8 mouse cellular contexts compared by ENCODE assay signal in genomic region chr14:54413877-54414700, GRCm38 (mm10). TPM values are rescaled to one million over a fixed set of nuclear protein-coding genes. Genes with fewer than 3 reads are reported as not detected.
DNase-seq lines count a peak whose midpoint lies in the region; ATAC-seq and TF ChIP-seq lines count a peak whose summit lies in the region.

No protein-coding gene starts in this region.

- peak overlapping the region; percentile 35 for H3K4me2 ChIP-seq in hindbrain, embryonic 12.5 days (replicated peaks)
- H3K4me2 ChIP-seq in limb, embryonic 14.5 days (replicated peaks; ENCODE audit: low read depth, low read length, severe bottlenecking), result peak overlapping the region; percentile 41

- no peak for ATAC-seq in hindbrain, embryonic 12.5 days (ENCODE audit: low FRiP score)
- ATAC-seq in limb, embryonic 14.5 days (ENCODE audit: low FRiP score, low read depth), result no peak

- peaks cover 52% of the 10 kb centered on the region for H3K27me3 ChIP-seq in hindbrain, embryonic 12.5 days
- H3K27me3 ChIP-seq in limb, embryonic 14.5 days (ENCODE audit: control insufficient read depth, insufficient read depth, low read length), result no peaks in the 10 kb centered on the region; the same call in 1 of the 2 replicates

- 12% methylated on average over 18 of the region's 18 CpGs for WGBS in bone marrow, adult 2 months
- WGBS in hindbrain, embryonic 12.5 days, result 7% methylated on average over 18 of the region's 18 CpGs
- WGBS in limb, embryonic 14.5 days, result 5% methylated on average over 18 of the region's 18 CpGs

- H3K9ac ChIP-seq in hindbrain, embryonic 12.5 days, result no peak overlapping the region
- peak overlapping the region; percentile 46; the same call in 1 of the 2 replicates for H3K9ac ChIP-seq in limb, embryonic 14.5 days (ENCODE audit: low read depth, low read length, severe bottlenecking)

- no peaks in the 10 kb centered on the region for H3K36me3 ChIP-seq in hindbrain, embryonic 12.5 days
- no peaks in the 10 kb centered on the region for H3K36me3 ChIP-seq in limb, embryonic 14.5 days (ENCODE audit: control insufficient read depth, insufficient read depth, low read length)

- no peak for TF ChIP-seq CTCF in bone marrow, adult 2 months (IDR thresholded peaks at IDR 0.05; ENCODE audit: control insufficient read depth, insufficient read depth, low read length)

- H3K9me3 ChIP-seq in hindbrain, embryonic 12.5 days (replicated peaks), result no peaks in the 10 kb centered on the region
- no peaks in the 10 kb centered on the region for H3K9me3 ChIP-seq in limb, embryonic 14.5 days (ENCODE audit: control insufficient read depth, low read length)

- peak overlapping the region; percentile 63 for H3K27ac ChIP-seq in bone marrow, adult 2 months (ENCODE audit: control insufficient read depth, insufficient read depth, low read depth, low read length, poor library complexity)
- no peak overlapping the region for H3K27ac ChIP-seq in hindbrain, embryonic 12.5 days
- H3K27ac ChIP-seq in limb, embryonic 14.5 days (replicated peaks; ENCODE audit: low read depth, low read length), result no peak overlapping the region

- no peak for TF ChIP-seq POLR2A in bone marrow, adult 2 months (IDR thresholded peaks at IDR 0.05; ENCODE audit: borderline replicate concordance, control insufficient read depth, low read depth, low read length)
- TF ChIP-seq POLR2A in limb, embryonic 14.5 days (IDR thresholded peaks at IDR 0.05; ENCODE audit: borderline replicate concordance, extremely low read depth, insufficient read depth, insufficient read length), result no peak

- H3K4me1 ChIP-seq in bone marrow, adult 2 months (ENCODE audit: control insufficient read depth, insufficient read depth, low read length), result peaks cover 5% of the 10 kb centered on the region; the same call in 1 of the 2 replicates
- H3K4me1 ChIP-seq in hindbrain, embryonic 12.5 days, result peaks cover 30% of the 10 kb centered on the region
- peaks cover 28% of the 10 kb centered on the region for H3K4me1 ChIP-seq in limb, embryonic 14.5 days (ENCODE audit: control insufficient read depth, insufficient read depth, low read length)

- peak overlapping the region; percentile 19 for H3K4me3 ChIP-seq in bone marrow, adult 2 months (replicated peaks; ENCODE audit: control insufficient read depth, low read depth, low read length)
- H3K4me3 ChIP-seq in hindbrain, embryonic 12.5 days, result no peak overlapping the region; the same call in 1 of the 2 replicates
- H3K4me3 ChIP-seq in limb, embryonic 14.5 days (replicated peaks; ENCODE audit: low read length), result peak overlapping the region; percentile 15

- DNase-seq in embryo, embryonic 10 days (ENCODE audit: low spot score), result peak; percentile 63
- no peak for DNase-seq in embryo, embryonic 10.5 days (ENCODE audit: low spot score)
- no peak for DNase-seq in limb, embryonic 14.5 days (ENCODE audit: low spot score)
- peak; percentile 42 for DNase-seq in neural tube, embryonic 10.5 days (ENCODE audit: extremely low spot score, low spot score)
- no peak for DNase-seq in adipocyte (ENCODE audit: low spot score)
- no peak for DNase-seq in layer of hippocampus, postnatal 10 days (ENCODE audit: low spot score in 2 of 2)

RNA-seq across cellular contexts. Expression of gene Slc7a7, which starts 3.5 kb away (rescaled TPM):
- 5.8 and 15.2 TPM in 2 replicates for polyA plus RNA-seq in bone marrow, adult 2 months (2011; ENCODE audit: insufficient read depth, insufficient read length, low replicate concordance, missing spikeins)
- 5.1 and 5.2 TPM in 2 replicates for polyA plus RNA-seq in hindbrain, embryonic 12.5 days (2016; fragmentation: Nextera tagmentation; extraction: Ambion mirVana)
- polyA plus RNA-seq in limb, embryonic 14.5 days (2012; rRNA removed), result 7.4 and 11.1 TPM in 2 replicates
- polyA plus RNA-seq in limb, embryonic 14.5 days (2014; fragmentation: Nextera tagmentation; extraction: Ambion mirVana), result 4.5 and 5.6 TPM in 2 replicates
- total RNA-seq in layer of hippocampus, postnatal 10 days (2021), result 1 to 10 TPM; 2.5 to 2.7 TPM

RNA-seq across cellular contexts. Expression of gene Mrpl52, which starts 12.6 kb away (rescaled TPM):
- 81.1 and 169 TPM in 2 replicates for polyA plus RNA-seq in bone marrow, adult 2 months (2011; ENCODE audit: insufficient read depth, insufficient read length, low replicate concordance, missing spikeins)
- polyA plus RNA-seq in hindbrain, embryonic 12.5 days (2016; fragmentation: Nextera tagmentation; extraction: Ambion mirVana), result 239 and 255 TPM in 2 replicates
- polyA plus RNA-seq in limb, embryonic 14.5 days (2012; rRNA removed), result 167 and 216 TPM in 2 replicates
- 228 and 265 TPM in 2 replicates for polyA plus RNA-seq in limb, embryonic 14.5 days (2014; fragmentation: Nextera tagmentation; extraction: Ambion mirVana)
- total RNA-seq in layer of hippocampus, postnatal 10 days (2021), result 100 to 1,000 TPM; 109 to 138 TPM

RNA-seq across cellular contexts. Expression of gene Mmp14, which starts 17.3 kb away (rescaled TPM):
- polyA plus RNA-seq in bone marrow, adult 2 months (2011; ENCODE audit: insufficient read depth, insufficient read length, low replicate concordance, missing spikeins), result 6.7 and 17.2 TPM in 2 replicates
- 113 and 117 TPM in 2 replicates for polyA plus RNA-seq in hindbrain, embryonic 12.5 days (2016; fragmentation: Nextera tagmentation; extraction: Ambion mirVana)
- polyA plus RNA-seq in limb, embryonic 14.5 days (2012; rRNA removed), result 385 and 418 TPM in 2 replicates
- polyA plus RNA-seq in limb, embryonic 14.5 days (2014; fragmentation: Nextera tagmentation; extraction: Ambion mirVana), result 251 and 273 TPM in 2 replicates
- 10 to 100 TPM; 39.1 to 41.0 TPM for total RNA-seq in layer of hippocampus, postnatal 10 days (2021)

RNA-seq across cellular contexts. Expression of gene Lrp10, which starts 49.8 kb away (rescaled TPM):
- 21.5 and 29.0 TPM in 2 replicates for polyA plus RNA-seq in bone marrow, adult 2 months (2011; ENCODE audit: insufficient read depth, insufficient read length, low replicate concordance, missing spikeins)
- 34.7 and 36.0 TPM in 2 replicates for polyA plus RNA-seq in hindbrain, embryonic 12.5 days (2016; fragmentation: Nextera tagmentation; extraction: Ambion mirVana)
- 45.7 and 55.7 TPM in 2 replicates for polyA plus RNA-seq in limb, embryonic 14.5 days (2012; rRNA removed)
- polyA plus RNA-seq in limb, embryonic 14.5 days (2014; fragmentation: Nextera tagmentation; extraction: Ambion mirVana), result 40.7 and 40.9 TPM in 2 replicates
- total RNA-seq in layer of hippocampus, postnatal 10 days (2021), result 10 to 100 TPM; 40.3 to 42.2 TPM

RNA-seq across cellular contexts. Expression of gene Oxa1l, which starts 53.5 kb away (rescaled TPM):
- 39.1 and 64.9 TPM in 2 replicates for polyA plus RNA-seq in bone marrow, adult 2 months (2011; ENCODE audit: insufficient read depth, insufficient read length, low replicate concordance, missing spikeins)
- polyA plus RNA-seq in hindbrain, embryonic 12.5 days (2016; fragmentation: Nextera tagmentation; extraction: Ambion mirVana), result 39.2 and 42.2 TPM in 2 replicates
- 82.1 and 106 TPM in 2 replicates for polyA plus RNA-seq in limb, embryonic 14.5 days (2012; rRNA removed)
- polyA plus RNA-seq in limb, embryonic 14.5 days (2014; fragmentation: Nextera tagmentation; extraction: Ambion mirVana), result 49.4 and 52.7 TPM in 2 replicates
- total RNA-seq in layer of hippocampus, postnatal 10 days (2021), result 10 to 100 TPM; 69.3 to 70.0 TPM

Comparison
In these comparisons a context has a peak if more than half of its experiments do, and no peak if none do; other contexts are left out.
1. DNase-seq: peak in embryo, embryonic 10 days (single experiment) and neural tube, embryonic 10.5 days (single experiment); none in embryo, embryonic 10.5 days (single experiment), limb, embryonic 14.5 days (single experiment), adipocyte (single experiment) and layer of hippocampus, postnatal 10 days (0 of 2).